ENCODE assay signal across 10 mouse cellular contexts in the genomic region with DNA sequence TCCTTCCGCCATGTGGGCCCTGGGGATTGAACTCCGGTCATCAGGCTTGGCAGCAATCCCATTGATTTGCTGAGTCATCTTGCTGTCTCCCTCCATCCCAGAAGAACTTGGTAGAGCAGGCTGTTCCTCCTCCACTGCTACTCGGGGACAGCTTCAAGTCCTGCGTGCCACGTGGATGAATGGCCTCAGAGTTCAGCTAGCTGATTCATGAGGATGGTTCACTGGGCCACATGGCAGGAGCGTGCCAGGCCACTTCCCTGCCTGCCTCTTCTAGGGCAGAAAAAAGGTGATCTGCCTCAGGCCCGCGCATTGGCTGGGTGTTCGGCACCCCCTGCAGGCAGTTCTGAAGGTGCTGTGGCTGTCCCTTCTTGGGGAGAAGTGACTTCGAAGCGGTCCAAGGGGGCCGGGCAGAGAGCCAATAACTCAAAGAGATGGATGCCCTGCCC.
DNase-seq lines count a peak whose midpoint lies in the region; ATAC-seq and TF ChIP-seq lines count a peak whose summit lies in the region.
"Had no signal": no experiment of that assay in that cellular context is flagged by ENCODE, and none has a peak within 500 bp of the region (broad histone marks: within the 10 kb centered on the region; RNA-seq: fewer than 3 reads in every experiment).

No protein-coding gene starts in this region.

- no peak for DNase-seq in forebrain, postnatal 0 days
- DNase-seq in neural tube, embryonic 11.5 days (ENCODE audit: low spot score): peak; percentile 35
- DNase-seq in neural tube, embryonic 10.5 days (ENCODE audit: extremely low spot score, low spot score): no peak
- peak; percentile 65 for DNase-seq in adrenal gland, adult 8-10 months
- DNase-seq in heart, postnatal 0 days (ENCODE audit: low spot score): peak; percentile 7
- DNase-seq in naive thymus-derived CD4-positive, alpha-beta T cell, adult 2 months (ENCODE audit: low read depth): peak; percentile 49
- no peak for DNase-seq in hindbrain, embryonic 14.5 days (ENCODE audit: low spot score)

- no peaks in the 10 kb centered on the region for H3K36me3 ChIP-seq in forebrain, postnatal 0 days (ENCODE audit: insufficient read depth)
- no peaks in the 10 kb centered on the region for H3K36me3 ChIP-seq in forebrain, embryonic 12.5 days (replicated peaks)
- H3K36me3 ChIP-seq in neural tube, embryonic 11.5 days (ENCODE audit: control insufficient read depth, insufficient read depth, low read length): no peaks in the 10 kb centered on the region
- no peaks in the 10 kb centered on the region for H3K36me3 ChIP-seq in heart, postnatal 0 days (replicated peaks; ENCODE audit: control insufficient read depth, insufficient read depth, low read length)
- H3K36me3 ChIP-seq in hindbrain, embryonic 14.5 days (replicated peaks; ENCODE audit: control insufficient read depth, insufficient read depth): no peaks in the 10 kb centered on the region
- H3K36me3 ChIP-seq: heart, embryonic 15.5 days had no signal

- H3K9me3 ChIP-seq in forebrain, postnatal 0 days (ENCODE audit: low read length): no peaks in the 10 kb centered on the region
- H3K9me3 ChIP-seq in forebrain, embryonic 12.5 days: no peaks in the 10 kb centered on the region
- no peaks in the 10 kb centered on the region for H3K9me3 ChIP-seq in neural tube, embryonic 11.5 days (ENCODE audit: control insufficient read depth, low read length)
- no peaks in the 10 kb centered on the region for H3K9me3 ChIP-seq in heart, postnatal 0 days (replicated peaks; ENCODE audit: control insufficient read depth, low read length)
- H3K9me3 ChIP-seq in hindbrain, embryonic 14.5 days (ENCODE audit: control insufficient read depth, low read length): no peaks in the 10 kb centered on the region
- H3K9me3 ChIP-seq: heart, embryonic 15.5 days; neural tube, embryonic 12.5 days had no signal

- TF ChIP-seq EP300 in heart, postnatal 0 days (IDR thresholded peaks at IDR 0.05; ENCODE audit: low read depth): no peak

- ATAC-seq in forebrain, postnatal 0 days: no peak
- ATAC-seq in forebrain, embryonic 12.5 days (ENCODE audit: low FRiP score): no peak
- ATAC-seq in neural tube, embryonic 11.5 days (ENCODE audit: insufficient read depth, low FRiP score, low TSS enrichment): no peak
- peak; percentile 18; the same call in 1 of the 2 replicates for ATAC-seq in heart, postnatal 0 days (ENCODE audit: insufficient read depth, low read depth)
- no peak for ATAC-seq in hindbrain, embryonic 14.5 days (ENCODE audit: low FRiP score)

- H3K4me1 ChIP-seq in forebrain, postnatal 0 days (ENCODE audit: insufficient read depth): no peaks in the 10 kb centered on the region
- H3K4me1 ChIP-seq in forebrain, embryonic 12.5 days: peaks cover 3% of the 10 kb centered on the region; the same call in 1 of the 2 replicates
- no peaks in the 10 kb centered on the region for H3K4me1 ChIP-seq in neural tube, embryonic 11.5 days (ENCODE audit: control insufficient read depth, insufficient read depth, low read length)
- H3K4me1 ChIP-seq in heart, postnatal 0 days (ENCODE audit: control insufficient read depth, insufficient read depth): no peaks in the 10 kb centered on the region
- H3K4me1 ChIP-seq in hindbrain, embryonic 14.5 days (replicated peaks; ENCODE audit: control insufficient read depth, insufficient read depth, low read length): no peaks in the 10 kb centered on the region
- H3K4me1 ChIP-seq: heart, embryonic 15.5 days; neural tube, embryonic 12.5 days had no signal

- no peak overlapping the region for H3K27ac ChIP-seq in forebrain, postnatal 0 days (ENCODE audit: low read depth, low read length)
- H3K27ac ChIP-seq in forebrain, embryonic 12.5 days: no peak overlapping the region
- no peak overlapping the region for H3K27ac ChIP-seq in neural tube, embryonic 11.5 days (ENCODE audit: low read depth, low read length)
- no peak overlapping the region for H3K27ac ChIP-seq in heart, postnatal 0 days (ENCODE audit: low read depth)
- no peak overlapping the region for H3K27ac ChIP-seq in hindbrain, embryonic 14.5 days
- H3K27ac ChIP-seq: heart, embryonic 15.5 days; neural tube, embryonic 12.5 days had no signal

- H3K27me3 ChIP-seq in forebrain, postnatal 0 days (ENCODE audit: insufficient read depth, low read length): no peaks in the 10 kb centered on the region
- peaks cover 19% of the 10 kb centered on the region for H3K27me3 ChIP-seq in forebrain, embryonic 12.5 days
- H3K27me3 ChIP-seq in neural tube, embryonic 11.5 days (ENCODE audit: control insufficient read depth, insufficient read depth, low read length): no peaks in the 10 kb centered on the region; the same call in 1 of the 2 replicates
- H3K27me3 ChIP-seq in heart, postnatal 0 days (ENCODE audit: control insufficient read depth, insufficient read depth, low read length): peaks cover 37% of the 10 kb centered on the region
- 0 out of 2 replicates have a peak, but pooled peaks cover 5% of the 10 kb centered on the region for H3K27me3 ChIP-seq in hindbrain, embryonic 14.5 days (ENCODE audit: control insufficient read depth, insufficient read depth, low read length)

- no peak overlapping the region for H3K4me3 ChIP-seq in forebrain, postnatal 0 days (ENCODE audit: low read depth, low read length)
- H3K4me3 ChIP-seq in forebrain, embryonic 12.5 days (replicated peaks): no peak overlapping the region
- no peak overlapping the region for H3K4me3 ChIP-seq in neural tube, embryonic 11.5 days (ENCODE audit: low read depth, low read length)
- no peak overlapping the region for H3K4me3 ChIP-seq in heart, postnatal 0 days (ENCODE audit: low read depth, low read length)
- H3K4me3 ChIP-seq in hindbrain, embryonic 14.5 days (replicated peaks; ENCODE audit: low read length): no peak overlapping the region
- H3K4me3 ChIP-seq: heart, embryonic 15.5 days; neural tube, embryonic 12.5 days had no signal

- H3K9ac ChIP-seq in forebrain, postnatal 0 days: no peak overlapping the region
- no peak overlapping the region for H3K9ac ChIP-seq in forebrain, embryonic 12.5 days
- no peak overlapping the region for H3K9ac ChIP-seq in neural tube, embryonic 11.5 days (ENCODE audit: low read length)
- H3K9ac ChIP-seq in heart, postnatal 0 days (replicated peaks; ENCODE audit: low read depth, low read length): no peak overlapping the region
- H3K9ac ChIP-seq in hindbrain, embryonic 14.5 days: no peak overlapping the region
- H3K9ac ChIP-seq: heart, embryonic 15.5 days; neural tube, embryonic 12.5 days had no signal

- no peak overlapping the region for H3K4me2 ChIP-seq in forebrain, postnatal 0 days (ENCODE audit: low read depth)
- H3K4me2 ChIP-seq in forebrain, embryonic 12.5 days: no peak overlapping the region
- no peak overlapping the region for H3K4me2 ChIP-seq in neural tube, embryonic 11.5 days (ENCODE audit: low read depth)
- no peak overlapping the region for H3K4me2 ChIP-seq in heart, postnatal 0 days (ENCODE audit: low read depth, low read length)
- H3K4me2 ChIP-seq in hindbrain, embryonic 14.5 days (replicated peaks): no peak overlapping the region
- H3K4me2 ChIP-seq: heart, embryonic 15.5 days; neural tube, embryonic 12.5 days had no signal

- 50% methylated on average over 12 of the region's 12 CpGs for WGBS in forebrain, postnatal 0 days
- 76% methylated on average over 12 of the region's 12 CpGs for WGBS in forebrain, embryonic 12.5 days
- WGBS in neural tube, embryonic 11.5 days: 73% methylated on average over 12 of the region's 12 CpGs
- 46% methylated on average over 12 of the region's 12 CpGs for whole genome bisulfite sequencing in heart, postnatal 0 days
- 57% methylated on average over 12 of the region's 12 CpGs for WGBS in hindbrain, embryonic 14.5 days

- TF ChIP-seq CTCF in forebrain, postnatal 0 days (IDR thresholded peaks at IDR 0.05; ENCODE audit: low read depth): peak; percentile 43; the same call in 1 of the 2 replicates
- peak; percentile 35 for TF ChIP-seq CTCF in heart, postnatal 0 days (IDR thresholded peaks at IDR 0.05; ENCODE audit: low read depth)

Comparison
In these comparisons a context has a peak if more than half of its experiments do, and no peak if none do; other contexts are left out.
1. DNase-seq: peak in neural tube, embryonic 11.5 days (single experiment), adrenal gland, adult 8-10 months (single experiment), heart, postnatal 0 days (single experiment) and naive thymus-derived CD4-positive, alpha-beta T cell, adult 2 months (single experiment); none in forebrain, postnatal 0 days (single experiment), neural tube, embryonic 10.5 days (single experiment) and hindbrain, embryonic 14.5 days (single experiment).